7 mouse cellular contexts compared by ENCODE assay signal in genomic region chr15:97907801-97908751, GRCm38 (mm10). TPM values are rescaled to one million over a fixed set of nuclear protein-coding genes. Genes with fewer than 3 reads are reported as not detected.
A peak's percentile ranks its signal among the peaks of the same experiment; 100 is the strongest.
DNase-seq lines count a peak whose midpoint lies in the region; ATAC-seq and TF ChIP-seq lines count a peak whose summit lies in the region.

No protein-coding gene starts in this region.

- 0 out of 2 replicates have a peak, but pooled peaks cover 8% of the 10 kb centered on the region for H3K27me3 ChIP-seq in intestine, embryonic 15.5 days (replicated peaks)
- H3K27me3 ChIP-seq in neural tube, embryonic 15.5 days (replicated peaks), result peaks cover 36% of the 10 kb centered on the region

- peak overlapping the region; percentile 34 for H3K9ac ChIP-seq in intestine, embryonic 15.5 days
- H3K9ac ChIP-seq in neural tube, embryonic 15.5 days (replicated peaks), result 0 out of 2 replicates have a peak overlapping the region, but pooled peaks have one; percentile 6

- H3K4me1 ChIP-seq in intestine, embryonic 15.5 days (replicated peaks), result peaks cover 28% of the 10 kb centered on the region
- H3K4me1 ChIP-seq in lung, adult 2 months (ENCODE audit: control insufficient read depth, insufficient read depth, low read length), result peaks cover 7% of the 10 kb centered on the region
- H3K4me1 ChIP-seq in neural tube, embryonic 15.5 days, result peaks cover 18% of the 10 kb centered on the region

- no peak for TF ChIP-seq POLR2A in lung, adult 2 months (IDR thresholded peaks at IDR 0.05; ENCODE audit: borderline replicate concordance, extremely low read depth, low read depth, low read length)

- ATAC-seq in intestine, embryonic 15.5 days, result peak; percentile 94
- ATAC-seq in neural tube, embryonic 15.5 days (ENCODE audit: low FRiP score), result peak; percentile 55

- H3K36me3 ChIP-seq in intestine, embryonic 15.5 days, result no peaks in the 10 kb centered on the region
- no peaks in the 10 kb centered on the region for H3K36me3 ChIP-seq in neural tube, embryonic 15.5 days

- DNase-seq in NIH3T3 (ENCODE audit: low read depth), result peak; percentile 84
- peak; percentile 28 for DNase-seq in c-Kit-negative CD71-positive TER-119-positive erythroid progenitor cells, embryonic 14.5 days (ENCODE audit: low read depth, low spot score)
- peak; percentile 55 for DNase-seq in gastrocnemius, postnatal 10 days
- peak; percentile 67 for DNase-seq in lung, adult 2 months
- peak; percentile 58 to 64 for DNase-seq in thymus, postnatal 36 days

- H3K27ac ChIP-seq in intestine, embryonic 15.5 days, result no peak overlapping the region
- no peak overlapping the region for H3K27ac ChIP-seq in neural tube, embryonic 15.5 days (replicated peaks)

- H3K4me2 ChIP-seq in intestine, embryonic 15.5 days (replicated peaks), result peak overlapping the region; percentile 90
- H3K4me2 ChIP-seq in neural tube, embryonic 15.5 days, result peak overlapping the region; percentile 78

- under 1% methylated on average over 59 of the region's 59 CpGs for WGBS in intestine, embryonic 15.5 days
- 2% methylated on average over 59 of the region's 59 CpGs for WGBS in lung, adult 2 months
- WGBS in neural tube, embryonic 15.5 days, result under 1% methylated on average over 57 of the region's 59 CpGs

- no peak for TF ChIP-seq CTCF in lung, adult 2 months (IDR thresholded peaks at IDR 0.05; ENCODE audit: insufficient read depth, low read length)

- no peaks in the 10 kb centered on the region for H3K9me3 ChIP-seq in intestine, embryonic 15.5 days
- no peaks in the 10 kb centered on the region for H3K9me3 ChIP-seq in neural tube, embryonic 15.5 days (replicated peaks)

- peak overlapping the region; percentile 48 for H3K4me3 ChIP-seq in intestine, embryonic 15.5 days (replicated peaks)
- H3K4me3 ChIP-seq in lung, adult 2 months (replicated peaks; ENCODE audit: extremely low read depth, low read depth, low read length), result peak overlapping the region; percentile 73
- peak overlapping the region; percentile 39 for H3K4me3 ChIP-seq in neural tube, embryonic 15.5 days (replicated peaks)

RNA-seq across cellular contexts. Expression of gene Vdr, which starts 2.4 kb away (rescaled TPM):
- 1 to 10 TPM in 1 of 2 experiments, under 1 TPM in 1; 0.40 to 2.8 TPM for total RNA-seq in gastrocnemius, postnatal 10 days (2021)
- 1.5 and 2.2 TPM in 2 replicates for polyA plus RNA-seq in intestine, embryonic 15.5 days (2015; fragmentation: Nextera tagmentation; extraction: Ambion mirVana)
- polyA plus RNA-seq in lung, adult 2 months (2012; rRNA removed), result 4.0 and 6.3 TPM in 2 replicates
- polyA plus RNA-seq in neural tube, embryonic 15.5 days (2015; fragmentation: Nextera tagmentation; extraction: Ambion mirVana), result 0.17 and 0.63 TPM in 2 replicates

RNA-seq across cellular contexts. Expression of gene Tmem106c, which starts 55.9 kb away (rescaled TPM):
- 10 to 100 TPM; 14.4 to 17.7 TPM for total RNA-seq in gastrocnemius, postnatal 10 days (2021)
- polyA plus RNA-seq in intestine, embryonic 15.5 days (2015; fragmentation: Nextera tagmentation; extraction: Ambion mirVana), result 39.3 and 44.4 TPM in 2 replicates
- polyA plus RNA-seq in lung, adult 2 months (2012; rRNA removed), result 25.8 and 34.2 TPM in 2 replicates
- 48.0 and 48.6 TPM in 2 replicates for polyA plus RNA-seq in neural tube, embryonic 15.5 days (2015; fragmentation: Nextera tagmentation; extraction: Ambion mirVana)

Comparison
In these comparisons a context has a peak if more than half of its experiments do, and no peak if none do; other contexts are left out.
1. DNase-seq: peak in every context shown above with its lines; median percentile 84 in NIH3T3; 67 in lung, adult 2 months; 61 in thymus, postnatal 36 days; 55 in gastrocnemius, postnatal 10 days; 28 in c-Kit-negative CD71-positive TER-119-positive erythroid progenitor cells, embryonic 14.5 days.